Mouse (Mus musculus): Measurements from ENCODE around the gene Cdc7.

Cdc7 gene

GRCm38 (mm10) chr5:107025809-107026208 is 61.7 kb downstream of the Cdc7 start:
- DNase-seq: no peak

- no peak for DNase-seq
Measured at GRCm38 (mm10) chr5:107027616-107028015, 63.5 kb downstream of the Cdc7 start.

- no peak for DNase-seq
Measured at GRCm38 (mm10) chr5:107028557-107028956, 64.4 kb downstream of the Cdc7 start.

GRCm38 (mm10) chr5:107029801-107030200 is 65.7 kb downstream of the Cdc7 start:
- no peak for DNase-seq

GRCm38 (mm10) chr5:107030821-107031220 is 66.7 kb downstream of the Cdc7 start:
- DNase-seq: no peak
